Mouse (Mus musculus): ENCODE results near the gene Cgnl1.
"Not testable (repeated sequence)": the region's sequence is repeated elsewhere in the genome, so short reads cannot be mapped to it uniquely, and the experiment has no call there.

The Cgnl1 gene

DNA sequence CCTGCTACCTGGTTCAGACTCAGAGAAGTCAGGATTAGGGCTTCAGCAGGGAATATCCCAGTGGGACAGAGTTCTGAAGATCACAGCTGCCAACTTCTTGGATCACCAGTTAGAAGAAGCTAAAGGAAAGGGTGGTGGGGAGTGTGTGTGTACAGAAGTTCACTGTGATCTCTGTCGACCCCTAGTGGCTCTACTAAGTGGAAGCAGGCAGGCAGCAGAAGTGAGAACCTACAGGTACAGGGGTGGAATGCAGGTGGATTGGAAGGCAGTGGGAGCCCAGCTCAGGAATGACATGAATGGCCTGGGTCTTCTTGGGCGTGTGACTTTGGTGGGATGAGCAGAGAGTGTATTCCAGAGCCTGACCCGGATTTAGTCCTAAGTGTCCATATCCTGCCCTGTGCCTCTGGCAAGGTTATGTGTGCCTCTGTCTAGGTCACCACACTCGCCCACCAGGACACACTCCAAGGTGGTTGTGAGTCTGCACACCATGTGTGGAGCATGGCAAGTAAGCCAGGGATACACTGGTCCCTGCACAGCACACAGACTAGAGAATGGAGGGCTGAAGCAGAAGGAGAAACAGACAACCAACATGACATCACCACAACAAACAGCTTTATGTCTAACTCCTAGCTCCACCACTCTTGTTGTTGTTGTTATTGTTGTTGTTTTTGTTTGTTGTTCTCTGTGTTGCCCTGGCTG lies 147.4 kb downstream of the Cgnl1 start:
- DNase-seq (ENCODE audit: low read depth, low spot score): no peak

- DNase-seq (ENCODE audit: low read depth, low spot score): no peak
Observed at GRCm38 (mm10) chr9:71622593-71622992, 148.8 kb downstream of the Cgnl1 start.

- no peak for DNase-seq (ENCODE audit: low read depth, low spot score)
Observed at GRCm38 (mm10) chr9:71621968-71622367, 149.4 kb downstream of the Cgnl1 start.

DNA sequence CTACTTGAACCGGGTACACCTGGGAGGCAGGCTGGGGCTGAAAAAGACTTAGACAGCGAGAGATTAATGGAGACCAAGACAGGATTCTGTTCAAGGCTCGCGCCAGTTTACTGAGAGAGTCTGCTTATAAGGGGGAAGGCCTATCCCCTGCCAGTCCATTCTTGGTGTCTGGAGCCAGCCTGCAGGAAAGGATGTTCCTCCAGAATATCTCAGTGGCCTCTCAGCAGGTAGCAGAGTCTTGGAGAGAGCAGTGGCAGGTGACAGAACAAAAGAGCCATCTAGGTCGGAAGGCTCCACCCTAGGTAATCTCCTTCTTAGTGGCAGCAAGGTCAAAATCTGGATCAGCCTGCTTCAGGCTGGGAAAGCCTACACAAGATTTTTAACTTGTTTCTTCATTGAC lies 151.3 kb downstream of the Cgnl1 start:
- DNase-seq (ENCODE audit: low read depth, low spot score): not testable (repeated sequence)

DNA sequence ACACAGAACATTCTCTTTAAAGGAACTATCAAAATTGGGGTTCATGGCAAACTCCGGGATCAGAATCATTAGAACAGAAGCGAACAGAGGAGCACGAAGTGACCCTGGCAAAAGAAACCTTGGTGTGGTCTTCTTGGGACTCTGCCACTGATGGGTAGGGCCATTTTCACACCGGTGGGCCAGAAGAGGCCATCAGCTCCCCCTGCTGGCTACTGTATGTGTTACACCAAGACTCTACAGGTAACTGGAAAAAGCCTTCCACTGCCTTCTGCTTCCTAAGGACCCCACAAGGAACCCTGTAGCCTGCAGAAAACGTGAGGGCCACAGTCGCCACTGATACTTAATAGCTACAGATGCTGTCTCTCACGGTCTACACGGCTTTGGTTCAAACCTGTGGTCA lies 154.0 kb downstream of the Cgnl1 start:
- no peak for DNase-seq (ENCODE audit: low read depth, low spot score)

DNA sequence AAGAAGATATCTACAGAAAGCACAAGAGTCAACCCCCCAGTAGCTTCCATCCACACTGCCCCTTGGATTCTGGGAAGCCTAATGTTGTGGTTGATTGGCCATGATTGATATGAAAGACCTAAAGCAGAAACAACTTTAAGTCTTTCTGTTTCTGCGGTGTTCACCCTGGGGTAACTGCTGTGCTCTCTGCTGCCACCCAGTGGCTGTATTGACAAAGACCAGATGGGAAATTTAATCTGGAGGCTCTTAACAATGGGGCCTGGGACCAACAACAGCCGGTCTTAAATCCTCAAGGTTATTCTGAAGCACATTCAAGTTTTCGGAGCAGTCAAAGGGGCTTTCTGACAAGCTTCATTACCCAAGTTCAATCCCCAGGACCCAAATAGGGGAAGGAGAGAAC lies 155.2 kb downstream of the Cgnl1 start:
- no peak for DNase-seq (ENCODE audit: low read depth, low spot score)

DNA sequence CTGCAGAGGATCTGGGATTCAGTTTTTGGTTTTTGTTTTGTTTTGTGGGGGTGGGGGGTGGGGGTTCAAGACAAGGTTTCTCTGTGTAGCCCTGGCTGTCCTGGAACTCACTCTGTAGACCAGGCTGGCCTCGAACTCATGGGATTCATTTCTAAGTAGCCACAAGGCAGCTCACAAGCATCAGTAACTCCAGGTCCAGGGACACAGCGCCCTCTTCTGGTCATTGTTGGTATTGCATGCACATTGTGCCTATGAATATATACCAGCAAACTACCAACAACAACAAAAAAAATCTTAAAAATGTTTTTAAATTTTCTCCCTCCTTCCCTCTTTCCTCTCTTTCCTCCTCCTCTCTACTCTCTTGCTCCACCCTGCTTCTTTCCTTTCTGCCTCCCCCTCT lies 156.8 kb downstream of the Cgnl1 start:
- no peak for DNase-seq (ENCODE audit: low read depth, low spot score)

DNA sequence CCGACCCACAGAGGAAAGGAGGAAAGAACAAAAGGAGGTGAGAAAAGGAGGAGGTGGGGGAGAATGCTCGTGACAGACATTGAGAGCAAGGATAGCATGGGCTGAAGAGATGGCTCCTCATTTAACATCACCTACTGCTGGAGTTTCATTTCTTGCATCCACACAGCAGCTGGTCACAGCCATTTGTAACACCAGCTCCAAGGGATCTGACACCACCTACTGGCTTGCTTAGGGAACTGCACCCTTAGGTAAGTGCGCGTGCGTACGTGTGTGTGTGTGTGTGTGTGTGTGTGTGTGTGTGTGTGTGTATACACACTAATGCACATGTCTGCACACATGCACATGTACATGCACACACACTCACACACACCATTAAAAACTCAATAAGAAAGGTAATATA lies 158.4 kb downstream of the Cgnl1 start:
- no peak for DNase-seq (ENCODE audit: low read depth, low spot score)

GRCm38 (mm10) chr9:71611876-71612275 lies 159.5 kb downstream of the Cgnl1 start:
- DNase-seq (ENCODE audit: low read depth, low spot score): no peak

DNA sequence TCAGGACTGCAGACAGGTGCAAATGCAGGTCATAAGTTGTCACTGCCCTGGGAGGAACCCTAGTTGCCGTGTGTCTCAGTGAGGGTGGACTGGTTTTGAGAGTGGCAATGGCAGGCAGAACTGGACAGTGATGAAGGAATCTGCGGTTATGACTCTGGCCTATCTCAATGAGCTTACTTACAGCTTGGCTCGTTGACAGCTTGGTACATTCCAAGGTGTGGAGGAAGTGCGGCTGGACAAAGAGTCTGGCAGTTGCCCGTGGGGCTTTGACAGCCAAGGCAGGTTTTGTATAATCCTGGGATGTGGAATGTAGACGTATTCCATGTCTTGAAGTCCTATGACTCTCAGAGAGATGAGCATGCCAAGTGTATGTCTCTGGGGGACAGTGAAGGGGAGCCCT lies 162.4 kb downstream of the Cgnl1 start:
- DNase-seq (ENCODE audit: low read depth, low spot score): no peak

DNA sequence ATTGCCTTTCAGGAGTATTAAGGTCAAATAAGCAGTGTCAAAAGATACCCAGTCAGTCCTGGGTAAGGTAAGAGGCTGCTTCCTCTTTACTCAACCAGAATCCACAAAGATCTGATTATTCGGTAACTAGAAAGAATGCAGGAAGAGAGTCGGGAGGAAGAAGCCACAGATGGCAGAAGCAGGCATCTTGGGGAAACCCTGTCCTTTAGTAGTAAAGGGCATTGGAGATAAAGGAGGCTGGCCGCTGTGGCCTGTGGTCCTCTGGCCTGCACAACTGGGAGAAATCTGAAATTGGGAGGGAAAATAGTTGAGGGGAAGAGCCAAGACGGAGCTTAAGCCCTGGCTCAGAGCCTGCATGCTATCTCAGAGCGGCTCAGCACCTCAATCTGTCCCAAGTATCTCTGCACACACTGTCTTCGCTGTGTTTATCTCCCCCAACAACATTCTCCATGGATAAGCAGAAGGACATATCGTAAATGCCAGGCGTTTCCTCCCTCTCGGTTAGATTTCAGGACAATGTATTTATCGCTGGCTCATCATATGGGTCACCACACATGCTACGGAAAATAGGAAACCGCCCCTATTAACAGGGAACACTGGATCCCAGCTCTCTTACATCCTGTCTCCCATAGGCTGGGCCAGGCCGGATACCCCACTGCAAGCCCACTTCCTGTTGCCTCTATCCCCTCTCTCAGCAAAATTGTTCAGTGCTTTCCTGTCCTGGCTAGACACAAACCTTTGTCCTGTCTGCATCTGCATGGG lies 164.9 kb downstream of the Cgnl1 start:
- DNase-seq (ENCODE audit: low read depth, low spot score): no peak

GRCm38 (mm10) chr9:71604914-71605635 lies 166.3 kb downstream of the Cgnl1 start:
- no peak for DNase-seq (ENCODE audit: low read depth, low spot score)

DNA sequence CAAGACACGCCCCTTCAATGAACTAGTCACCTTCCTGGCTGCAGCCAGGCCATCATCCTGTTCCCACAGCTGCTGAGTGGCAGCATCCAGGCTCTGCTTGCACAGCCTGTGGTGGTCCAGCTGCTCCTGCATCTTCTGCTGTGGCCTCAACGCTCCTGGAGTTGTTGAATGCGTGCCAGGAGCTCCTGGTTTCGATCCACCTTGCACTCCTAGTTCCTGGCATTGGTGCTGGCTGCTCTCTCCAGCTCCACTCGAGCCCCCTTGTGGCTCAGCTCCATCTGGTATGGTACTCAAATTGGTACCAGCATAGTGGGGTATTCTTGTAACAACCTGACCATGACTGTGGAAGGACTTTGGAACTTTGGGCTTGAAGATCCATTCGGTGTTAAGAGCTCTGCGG lies 171.5 kb downstream of the Cgnl1 start:
- no peak for DNase-seq (ENCODE audit: low read depth, low spot score)

DNA sequence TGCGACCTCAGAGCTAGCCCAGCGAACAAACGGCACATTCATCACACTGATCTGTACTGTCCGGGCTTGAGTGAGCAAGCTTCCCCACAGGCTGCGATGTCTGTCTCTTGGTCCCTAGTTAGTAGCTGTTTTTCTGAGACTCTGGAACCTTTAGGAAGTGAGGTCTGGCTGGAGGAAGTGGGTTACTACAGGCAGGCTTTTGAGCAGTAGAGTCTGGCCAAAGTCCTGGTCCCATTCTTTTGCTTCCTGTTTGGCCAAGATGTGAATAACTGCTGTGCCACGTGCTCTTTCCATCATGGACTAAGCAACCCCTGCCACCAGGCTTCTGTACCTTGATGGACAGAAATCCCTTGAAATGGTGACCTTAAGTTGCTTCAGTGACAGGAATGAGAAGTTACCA lies 174.5 kb downstream of the Cgnl1 start:
- DNase-seq (ENCODE audit: low read depth, low spot score): no peak

DNA sequence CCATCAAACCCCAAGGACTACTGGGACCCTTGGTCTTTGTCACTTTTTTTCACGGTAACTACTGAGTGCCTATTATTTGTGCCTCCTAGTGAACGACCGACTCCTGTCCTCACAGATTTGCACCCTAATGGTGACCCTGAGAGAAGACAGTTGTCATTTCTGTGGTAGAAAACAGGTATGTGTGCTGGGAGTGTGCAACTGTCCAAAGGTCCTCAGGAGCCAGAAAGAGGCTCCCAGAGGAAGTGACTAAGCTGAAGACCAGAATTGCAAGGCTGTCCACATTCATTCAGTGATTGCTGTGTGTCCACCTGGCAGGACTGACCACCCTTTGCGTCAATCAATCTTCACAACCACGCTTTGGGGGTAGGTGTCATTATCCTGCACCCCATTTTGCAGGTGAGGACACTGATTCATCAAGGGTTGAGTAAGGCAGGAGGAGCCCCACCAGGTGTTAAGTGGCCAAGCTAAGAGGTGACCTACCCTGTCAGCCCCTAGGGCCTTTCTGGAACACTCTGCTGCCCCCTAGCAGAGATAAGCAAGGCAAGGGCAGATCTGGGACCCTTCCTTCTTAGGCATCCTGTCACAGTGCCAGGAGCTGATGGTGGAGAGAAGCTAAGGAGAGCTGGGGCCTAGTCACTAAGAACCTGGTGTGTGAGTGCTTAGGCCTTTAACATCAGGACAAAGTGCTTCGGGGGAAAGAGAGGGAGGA lies 178.7 kb downstream of the Cgnl1 start:
- DNase-seq (ENCODE audit: low read depth, low spot score): no peak

- DNase-seq (ENCODE audit: low read depth, low spot score): peak; percentile 9
Observed at GRCm38 (mm10) chr9:71591938-71592548, 179.4 kb downstream of the Cgnl1 start, which contains the start of gene Myzap. TSS of gene Myzap (minus strand) at chr9:71592360.

DNA sequence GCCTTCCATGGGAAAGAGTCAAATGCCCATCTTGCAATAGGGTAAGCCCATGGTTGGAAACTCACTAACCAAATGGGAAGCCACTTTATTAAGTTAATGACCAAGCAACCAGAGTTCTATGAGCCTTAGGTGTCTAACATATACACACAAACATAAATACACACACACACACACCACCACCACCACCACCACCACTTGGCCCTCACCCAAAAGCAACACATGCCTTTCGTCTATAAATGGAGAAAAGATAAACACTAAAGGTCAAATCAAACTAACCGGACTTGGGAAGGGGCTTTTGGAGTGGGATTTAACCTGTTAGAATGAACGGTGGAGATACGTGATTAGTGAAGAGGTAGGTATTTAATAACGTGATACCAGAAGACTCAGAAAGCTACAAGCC lies 180.3 kb downstream of the Cgnl1 start:
- no peak for DNase-seq (ENCODE audit: low read depth, low spot score)

DNA sequence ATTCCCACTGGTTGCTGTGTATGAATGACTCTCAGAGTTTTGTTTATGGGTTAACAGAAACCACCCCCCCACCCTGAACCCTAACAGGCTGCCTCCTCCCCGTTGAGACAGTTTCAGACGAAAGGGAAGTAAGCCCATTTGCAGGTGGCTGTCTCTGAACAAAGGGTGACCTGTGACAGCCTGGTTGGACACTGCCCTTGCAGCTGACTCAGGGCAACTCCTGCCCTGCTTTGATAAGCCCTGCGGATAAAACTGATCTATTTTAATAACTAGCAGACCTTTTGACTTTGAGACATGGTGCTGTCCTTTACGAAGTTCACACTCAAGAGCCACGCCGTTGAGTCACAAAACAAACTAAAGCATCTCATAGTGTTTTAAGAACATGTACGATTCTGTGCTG lies 181.6 kb downstream of the Cgnl1 start:
- DNase-seq (ENCODE audit: low read depth, low spot score): no peak

DNA sequence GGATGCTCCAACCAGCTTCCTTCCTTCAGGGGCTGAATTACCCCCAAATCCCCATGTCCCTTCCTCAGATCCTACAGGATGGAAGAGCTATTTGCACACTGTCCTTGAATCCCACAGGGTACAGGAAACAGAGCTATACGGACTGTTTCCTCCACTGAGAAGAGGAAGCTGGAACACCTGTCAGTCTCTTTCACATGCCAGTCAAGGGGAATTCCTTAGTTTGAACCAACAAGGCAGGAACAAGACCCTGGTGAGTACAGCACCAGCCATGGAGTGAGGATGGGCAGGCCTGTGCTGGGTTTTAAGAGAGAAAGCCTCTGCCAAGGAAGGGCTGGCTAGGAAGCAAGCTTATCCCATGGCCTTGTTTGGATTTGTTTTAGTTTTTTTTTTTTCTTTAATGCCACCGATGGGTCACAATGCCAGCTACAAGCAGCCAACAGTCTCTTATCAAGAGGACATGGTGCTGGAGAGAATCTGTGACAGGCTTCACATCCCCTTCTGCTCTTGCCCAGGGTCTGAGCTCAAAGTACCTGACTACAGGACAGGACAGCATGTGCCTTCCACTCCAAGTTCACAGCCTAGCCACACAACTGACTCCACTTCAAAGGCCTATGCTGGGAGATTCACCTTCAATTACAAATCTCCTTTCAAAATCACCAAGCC lies 182.3 kb downstream of the Cgnl1 start:
- no peak for DNase-seq (ENCODE audit: low read depth, low spot score)

GRCm38 (mm10) chr9:71586408-71586807 lies 185.0 kb downstream of the Cgnl1 start:
- no peak for DNase-seq (ENCODE audit: low read depth, low spot score)

- no peak for DNase-seq (ENCODE audit: low read depth, low spot score)
Observed at GRCm38 (mm10) chr9:71582771-71583170, 188.6 kb downstream of the Cgnl1 start.
